Mouse (Mus musculus): ENCODE data around the gene Cavin4. TPM values are rescaled to one million over a fixed set of nuclear protein-coding genes. Genes with fewer than 3 reads are reported as not detected.

Cavin4 gene
- total and polyA plus RNA-seq, 2 experiments from 2014 or later, result 0.79 to 1.4 TPM

GRCm38 (mm10) chr4:48716817-48717216, 53.5 kb downstream of the Cavin4 start:
- no peak overlapping the region for H3K9ac ChIP-seq (replicated peaks; ENCODE audit: low read length, poor library complexity, severe bottlenecking)
- ATAC-seq (ENCODE audit: low FRiP score) (no peak), DNase-seq (ENCODE audit: low spot score) (no peak)
- H3K4me1 ChIP-seq (ENCODE audit: insufficient read depth, low read length), result no peaks in the 10 kb centered on the region
- H3K9me3 ChIP-seq (ENCODE audit: low read length), result no peaks in the 10 kb centered on the region
- no peak overlapping the region for H3K27ac ChIP-seq (ENCODE audit: low read depth, low read length)
- H3K27me3 ChIP-seq (ENCODE audit: insufficient read depth, low read length), result no peaks in the 10 kb centered on the region
- no peaks in the 10 kb centered on the region for H3K36me3 ChIP-seq (ENCODE audit: insufficient read depth, low read length)
- H3K4me2 ChIP-seq (ENCODE audit: low read depth, low read length, poor library complexity, severe bottlenecking), result no peak overlapping the region
- no peak for TF ChIP-seq CTCF (IDR thresholded peaks at IDR 0.05)
- H3K4me3 ChIP-seq (ENCODE audit: low read depth, low read length), result no peak overlapping the region
- 67% methylated on average over 4 of the region's 4 CpGs for WGBS

Other genes with a start within 250 kb of the Cavin4 start
- 23.0 and 44.0 TPM in 2 replicates for gene Tex10, start 190.1 kb upstream of the Cavin4 start, total RNA-seq (2014; rRNA removed)
- 21.1 and 21.3 TPM in 2 replicates for gene Tex10, start 190.1 kb upstream of the Cavin4 start, polyA plus RNA-seq (2015; fragmentation: Nextera tagmentation; extraction: Ambion mirVana)
- 30.3 and 36.4 TPM in 2 replicates for gene Msantd3, start 123.6 kb upstream of the Cavin4 start, total RNA-seq (2014; rRNA removed)
- gene Msantd3, start 123.6 kb upstream of the Cavin4 start, polyA plus RNA-seq (2015; fragmentation: Nextera tagmentation; extraction: Ambion mirVana), result 26.0 and 27.0 TPM in 2 replicates
- gene Tmeff1, start 78.3 kb upstream of the Cavin4 start, total RNA-seq (2014; rRNA removed), result 320 and 385 TPM in 2 replicates
- gene Tmeff1, start 78.3 kb upstream of the Cavin4 start, polyA plus RNA-seq (2015; fragmentation: Nextera tagmentation; extraction: Ambion mirVana), result 217 and 228 TPM in 2 replicates

Data from midbrain, postnatal 0 days (tissue).